Mouse (Mus musculus) liver, embryonic 13.5 days (tissue): ENCODE results near the gene Mgat1. TPM values are rescaled to one million over a fixed set of nuclear protein-coding genes. Genes with fewer than 3 reads are reported as not detected.
A peak's percentile ranks its signal among the peaks of the same experiment; 100 is the strongest.

Experiments
- ATAC-seq: fragments of 200-750 bp; cut with Nextera tagmentation; 2 replicates; pipeline ENCODE4 v1.8.0; 2017; ENCODE audit warnings: low read depth, mild to moderate bottlenecking, moderate number of reproducible peaks, moderate library complexity
- DNase-seq: peaks from one replicate; pipeline ENCODE4 v3.0.0; 2022
- H3K27ac ChIP-seq: fragments of 300-500 bp; sonication (generic); 2 replicates; pipeline ENCODE4 v1.5.1; 2015; ENCODE audit warnings: moderate library complexity, mild to moderate bottlenecking, inconsistent platforms
- H3K27me3 ChIP-seq: fragments of 300-500 bp; sonication (generic); 2 replicates; pipeline ENCODE4 v1.6.1; 2015; ENCODE audit warnings: mild to moderate bottlenecking, inconsistent platforms
- H3K36me3 ChIP-seq: fragments of 300-500 bp; sonication (generic); 2 replicates; pipeline ENCODE4 v1.6.1; 2015; ENCODE audit warnings: mild to moderate bottlenecking, inconsistent platforms
- H3K4me1 ChIP-seq: fragments of 300-500 bp; sonication (generic); replicated peaks from 2 replicates; pipeline ENCODE4 v1.6.1; 2015; ENCODE audit warnings: inconsistent platforms
- H3K4me2 ChIP-seq: fragments of 300-500 bp; sonication (generic); 2 replicates; pipeline ENCODE4 v1.6.1; 2015; ENCODE audit warnings: inconsistent platforms, mild to moderate bottlenecking, moderate library complexity
- H3K4me3 ChIP-seq: fragments of 300-500 bp; sonication (generic); replicated peaks from 2 replicates; pipeline ENCODE4 v1.5.1; 2015; ENCODE audit warnings: mild to moderate bottlenecking, inconsistent platforms
- H3K9ac ChIP-seq: fragments of 300-500 bp; sonication (generic); 2 replicates; pipeline ENCODE4 v1.6.1; 2015; ENCODE audit warnings: mild to moderate bottlenecking, inconsistent platforms
- H3K9me3 ChIP-seq: fragments of 300-500 bp; sonication (generic); replicated peaks from 2 replicates; pipeline ENCODE4 v1.6.1; 2016; ENCODE audit warnings: inconsistent platforms
- WGBS: fragments of 180-500 bp; shearing (Covaris S2); methylation state at CpG from one replicate; pipeline ENCODE4 v1.1.7; 2015; ENCODE audit not compliant: insufficient replicate concordance; 5-methylcytosine and 5-hydroxymethylcytosine counted together
- polyA plus RNA-seq: library from polyadenylated mRNA; unstranded; fragments of >200 nt; fragmentation: Nextera tagmentation; extraction: Ambion mirVana; gene quantifications from 2 replicates; pipeline ENCODE4 v1.2.1, GENCODE M21; 2015

Gene Mgat1
- polyA plus RNA-seq, 1 experiment from 2014 or later = 32.6 TPM

DNA sequence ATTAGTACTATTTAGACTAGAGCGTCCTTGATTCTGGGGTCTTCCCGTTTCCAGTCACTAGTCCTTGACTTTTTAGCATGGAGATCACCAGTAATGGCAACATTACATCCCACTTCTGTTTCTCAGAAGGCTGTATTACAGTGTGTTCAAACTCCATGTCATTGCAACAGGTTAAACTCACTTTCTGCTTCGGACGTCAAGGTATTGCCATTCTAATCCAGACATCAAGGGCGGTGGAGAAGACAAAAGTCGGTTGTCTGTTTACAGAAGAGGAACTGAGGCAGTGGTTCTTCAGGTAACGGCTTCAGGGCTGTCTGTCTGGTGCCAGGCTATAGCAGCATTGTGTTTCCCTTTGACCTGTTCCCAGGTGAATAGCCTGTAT is 7.4 kb downstream of the Mgat1 start:
- ATAC-seq (no peak), DNase-seq (no peak)
- no peaks in the 10 kb centered on the region for H3K9me3 ChIP-seq
- peaks cover 42% of the 10 kb centered on the region for H3K36me3 ChIP-seq
- peak overlapping the region; percentile 92 for H3K27ac ChIP-seq
- H3K9ac ChIP-seq = peak overlapping the region; percentile 93
- WGBS = 26% methylated on average over 7 of the region's 7 CpGs
- no peaks in the 10 kb centered on the region for H3K27me3 ChIP-seq
- peak overlapping the region; percentile 91 for H3K4me2 ChIP-seq
- peaks cover 81% of the 10 kb centered on the region for H3K4me1 ChIP-seq
- H3K4me3 ChIP-seq = peak overlapping the region; percentile 84

DNA sequence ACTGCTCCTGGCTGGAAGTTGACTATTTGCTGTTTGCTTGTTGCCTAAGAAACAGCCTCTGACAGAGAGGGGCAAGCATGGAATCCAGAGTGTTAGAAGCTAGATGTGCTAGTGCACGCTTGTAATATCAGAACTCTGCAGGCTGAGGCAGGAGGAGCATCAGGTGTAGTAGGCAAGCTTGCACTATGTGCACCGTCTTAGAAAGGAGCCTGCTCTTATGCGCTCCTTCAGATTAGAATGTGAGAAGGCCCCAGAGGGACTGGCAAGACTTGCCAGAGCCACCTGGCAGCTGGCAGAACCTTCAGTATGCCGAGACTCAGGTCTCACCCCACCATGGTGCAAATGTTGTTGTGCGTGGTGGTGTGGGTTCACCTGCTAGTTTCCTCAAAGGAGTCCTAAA is 8.1 kb downstream of the Mgat1 start:
- Histone ChIP-seq H3K4me3 (peak overlapping the region; percentile 84), H3K9ac (peak overlapping the region; percentile 93)

DNA sequence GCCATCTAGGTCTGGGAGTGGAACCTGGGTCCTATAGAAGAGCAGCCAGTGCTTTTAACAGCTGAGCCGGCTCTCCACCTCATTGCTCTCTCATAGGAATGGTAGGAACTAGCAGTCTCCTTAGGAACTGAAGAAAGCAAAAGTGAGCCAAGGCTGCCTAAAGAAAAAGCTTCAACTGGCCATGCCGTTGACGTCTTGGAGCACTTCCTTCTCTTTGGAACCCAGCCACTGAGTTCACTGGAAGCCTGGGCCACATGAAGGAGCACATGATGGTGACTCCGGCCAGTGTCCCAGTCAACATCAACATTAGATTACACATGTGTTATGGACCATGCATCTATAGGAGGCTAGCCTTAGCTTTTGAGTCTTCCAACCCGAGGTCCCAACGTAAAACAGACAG is 9.0 kb downstream of the Mgat1 start:
- H3K27me3 ChIP-seq = no peaks in the 10 kb centered on the region
- H3K4me3 ChIP-seq = no peak overlapping the region
- H3K36me3 ChIP-seq = peaks cover 53% of the 10 kb centered on the region
- peak overlapping the region; percentile 91 for H3K4me2 ChIP-seq
- ATAC-seq = no peak
- H3K9me3 ChIP-seq = no peaks in the 10 kb centered on the region
- no peak overlapping the region for H3K27ac ChIP-seq
- peaks cover 70% of the 10 kb centered on the region for H3K4me1 ChIP-seq
- 88% methylated on average over 6 of the region's 6 CpGs for WGBS
- no peak overlapping the region for H3K9ac ChIP-seq
- DNase-seq = no peak

More for the DNA sequence above, 8.1 kb downstream of the Mgat1 start:
- peak overlapping the region; percentile 92 for H3K27ac ChIP-seq
- H3K9me3 ChIP-seq = no peaks in the 10 kb centered on the region
- DNase-seq (no peak), ATAC-seq (no peak)
- 51% methylated on average over 5 of the region's 5 CpGs for WGBS
- no peaks in the 10 kb centered on the region for H3K27me3 ChIP-seq
- H3K36me3 ChIP-seq = peaks cover 49% of the 10 kb centered on the region
- H3K4me2 ChIP-seq = peak overlapping the region; percentile 91
- peaks cover 80% of the 10 kb centered on the region for H3K4me1 ChIP-seq

DNA sequence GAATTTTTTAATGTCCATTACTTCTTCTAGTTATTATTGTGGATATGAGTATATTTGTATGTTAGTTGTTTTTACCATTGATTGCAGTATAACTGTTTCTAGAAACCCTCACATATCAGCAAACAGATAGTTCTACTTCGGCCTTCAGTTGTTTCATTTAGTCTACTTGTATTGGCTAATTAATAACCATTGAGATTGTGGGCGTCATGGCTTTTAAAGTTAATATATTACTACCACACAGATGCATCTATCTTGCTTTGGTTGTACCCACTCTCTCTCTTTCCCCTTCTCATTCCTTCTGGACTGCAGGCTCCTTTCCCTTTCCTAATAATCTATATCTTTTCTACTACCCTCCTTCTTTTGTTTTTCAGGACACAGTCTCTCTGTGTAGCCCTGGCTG is 15.3 kb downstream of the Mgat1 start:
- Histone ChIP-seq H3K4me2 (no peak overlapping the region), H3K4me3 (no peak overlapping the region), H3K4me1 (peaks cover 25% of the 10 kb centered on the region), H3K9me3 (no peaks in the 10 kb centered on the region), H3K27ac (no peak overlapping the region), H3K27me3 (no peaks in the 10 kb centered on the region), H3K9ac (no peak overlapping the region), H3K36me3 (peaks cover 85% of the 10 kb centered on the region)
- WGBS = 61% methylated on average over 2 of the region's 2 CpGs
- no peak for DNase-seq
- no peak for ATAC-seq

GRCm38 (mm10) chr11:49259829-49260228 is 15.8 kb downstream of the Mgat1 start:
- H3K4me1 ChIP-seq = peaks cover 24% of the 10 kb centered on the region
- ATAC-seq (no peak), DNase-seq (no peak)
- no peaks in the 10 kb centered on the region for H3K27me3 ChIP-seq
- no peak overlapping the region for H3K4me2 ChIP-seq
- 57% methylated on average over 1 of the region's 1 CpGs for WGBS
- H3K9me3 ChIP-seq = no peaks in the 10 kb centered on the region
- peaks cover 84% of the 10 kb centered on the region for H3K36me3 ChIP-seq
- H3K27ac ChIP-seq = no peak overlapping the region
- H3K9ac ChIP-seq = no peak overlapping the region
- no peak overlapping the region for H3K4me3 ChIP-seq

DNA sequence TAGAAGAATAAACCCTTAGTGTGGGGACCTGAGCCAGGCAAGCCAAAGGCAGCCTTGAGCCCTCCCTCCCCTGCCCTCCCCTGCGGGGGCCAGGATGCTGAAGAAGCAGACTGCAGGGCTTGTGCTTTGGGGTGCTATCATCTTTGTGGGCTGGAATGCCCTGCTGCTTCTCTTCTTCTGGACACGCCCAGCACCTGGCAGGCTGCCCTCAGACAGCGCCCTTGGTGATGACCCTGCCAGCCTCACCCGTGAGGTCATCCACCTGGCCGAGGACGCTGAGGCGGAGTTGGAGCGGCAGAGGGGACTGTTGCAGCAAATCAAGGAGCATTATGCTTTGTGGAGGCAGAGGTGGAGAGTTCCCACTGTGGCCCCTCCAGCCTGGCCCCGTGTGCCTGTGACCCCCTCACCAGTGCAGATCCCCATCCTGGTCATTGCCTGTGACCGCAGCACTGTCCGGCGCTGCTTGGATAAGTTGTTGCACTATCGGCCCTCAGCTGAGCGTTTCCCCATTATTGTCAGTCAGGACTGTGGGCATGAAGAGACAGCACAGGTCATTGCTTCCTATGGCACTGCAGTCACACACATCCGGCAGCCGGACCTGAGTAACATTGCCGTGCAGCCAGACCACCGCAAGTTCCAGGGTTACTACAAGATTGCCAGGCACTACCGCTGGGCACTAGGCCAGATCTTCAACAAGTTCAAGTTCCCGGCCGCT is 16.8 kb downstream of the Mgat1 start:
- no peaks in the 10 kb centered on the region for H3K27me3 ChIP-seq
- no peak overlapping the region for H3K27ac ChIP-seq
- H3K4me3 ChIP-seq = no peak overlapping the region
- DNase-seq (no peak), ATAC-seq (0 out of 2 replicates have a peak, but pooled peaks have one; percentile 14)
- peaks cover 22% of the 10 kb centered on the region for H3K4me1 ChIP-seq
- H3K9me3 ChIP-seq = no peaks in the 10 kb centered on the region
- peaks cover 79% of the 10 kb centered on the region for H3K36me3 ChIP-seq
- H3K9ac ChIP-seq = no peak overlapping the region
- no peak overlapping the region for H3K4me2 ChIP-seq
- WGBS = 88% methylated on average over 21 of the region's 21 CpGs

DNA sequence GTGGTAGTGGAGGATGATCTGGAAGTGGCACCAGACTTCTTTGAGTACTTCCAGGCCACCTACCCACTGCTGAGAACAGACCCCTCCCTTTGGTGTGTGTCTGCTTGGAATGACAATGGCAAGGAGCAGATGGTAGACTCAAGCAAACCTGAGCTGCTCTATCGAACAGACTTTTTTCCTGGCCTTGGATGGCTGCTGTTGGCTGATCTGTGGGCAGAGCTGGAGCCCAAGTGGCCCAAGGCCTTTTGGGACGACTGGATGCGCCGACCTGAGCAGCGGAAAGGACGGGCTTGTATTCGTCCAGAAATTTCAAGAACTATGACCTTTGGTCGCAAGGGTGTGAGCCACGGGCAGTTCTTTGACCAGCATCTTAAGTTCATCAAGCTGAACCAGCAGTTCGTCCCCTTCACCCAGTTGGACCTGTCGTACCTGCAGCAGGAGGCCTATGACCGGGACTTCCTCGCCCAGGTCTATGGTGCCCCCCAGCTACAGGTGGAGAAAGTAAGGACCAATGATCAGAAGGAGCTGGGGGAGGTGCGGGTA is 17.4 kb downstream of the Mgat1 start:
- peaks cover 28% of the 10 kb centered on the region for H3K4me1 ChIP-seq
- no peaks in the 10 kb centered on the region for H3K9me3 ChIP-seq
- DNase-seq (no peak), ATAC-seq (no peak)
- H3K27ac ChIP-seq = no peak overlapping the region
- H3K9ac ChIP-seq = no peak overlapping the region
- peaks cover 73% of the 10 kb centered on the region for H3K36me3 ChIP-seq
- H3K4me3 ChIP-seq = no peak overlapping the region
- H3K4me2 ChIP-seq = no peak overlapping the region
- H3K27me3 ChIP-seq = no peaks in the 10 kb centered on the region
- 91% methylated on average over 14 of the region's 14 CpGs for WGBS

- 78% methylated on average over 5 of the region's 5 CpGs for WGBS
- H3K9me3 ChIP-seq = no peaks in the 10 kb centered on the region
- H3K4me3 ChIP-seq = no peak overlapping the region
- DNase-seq = no peak
- no peak for ATAC-seq
- H3K27me3 ChIP-seq = no peaks in the 10 kb centered on the region
- peaks cover 65% of the 10 kb centered on the region for H3K36me3 ChIP-seq
- no peak overlapping the region for H3K9ac ChIP-seq
- no peak overlapping the region for H3K27ac ChIP-seq
- H3K4me2 ChIP-seq = no peak overlapping the region
- H3K4me1 ChIP-seq = peaks cover 22% of the 10 kb centered on the region
These were observed 18.3 kb downstream of the Mgat1 start for GRCm38 (mm10) chr11:49262286-49262685.

GRCm38 (mm10) chr11:49263149-49263548 is 19.2 kb downstream of the Mgat1 start:
- peaks cover 63% of the 10 kb centered on the region for H3K36me3 ChIP-seq
- no peak overlapping the region for H3K4me2 ChIP-seq
- H3K4me3 ChIP-seq = no peak overlapping the region
- ATAC-seq = no peak
- no peaks in the 10 kb centered on the region for H3K27me3 ChIP-seq
- no peak overlapping the region for H3K9ac ChIP-seq
- WGBS = 90% methylated on average over 6 of the region's 6 CpGs
- H3K27ac ChIP-seq = no peak overlapping the region
- DNase-seq = no peak
- peaks cover 22% of the 10 kb centered on the region for H3K4me1 ChIP-seq
- H3K9me3 ChIP-seq = no peaks in the 10 kb centered on the region

GRCm38 (mm10) chr11:49264081-49264480 is 20.1 kb downstream of the Mgat1 start:
- H3K36me3 ChIP-seq = peaks cover 59% of the 10 kb centered on the region
- DNase-seq (no peak), ATAC-seq (no peak)
- H3K4me2 ChIP-seq = no peak overlapping the region
- no peaks in the 10 kb centered on the region for H3K27me3 ChIP-seq
- H3K4me3 ChIP-seq = no peak overlapping the region
- H3K9ac ChIP-seq = no peak overlapping the region
- 87% methylated on average over 7 of the region's 7 CpGs for WGBS
- H3K27ac ChIP-seq = no peak overlapping the region
- H3K9me3 ChIP-seq = no peaks in the 10 kb centered on the region
- peaks cover 22% of the 10 kb centered on the region for H3K4me1 ChIP-seq

DNA sequence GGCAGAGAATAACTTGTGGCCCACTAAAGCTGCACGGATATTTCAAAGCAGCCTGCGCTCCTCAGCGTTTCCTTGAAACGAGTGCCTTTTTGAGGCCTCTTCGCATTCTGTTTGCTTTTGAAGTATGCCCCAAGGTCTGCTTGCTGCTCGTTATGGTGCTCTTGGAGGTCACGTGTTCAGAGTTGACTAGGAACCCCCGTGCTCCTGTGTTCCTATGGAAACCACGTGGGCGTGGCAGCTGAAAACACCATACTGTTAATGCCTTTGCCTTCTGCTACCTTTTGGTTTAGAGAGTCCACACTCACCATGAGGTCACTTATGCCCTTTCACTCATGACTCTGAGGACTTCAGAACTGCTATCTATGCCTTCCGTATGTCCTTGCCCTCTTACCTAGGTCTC is 20.6 kb downstream of the Mgat1 start:
- H3K27ac ChIP-seq = no peak overlapping the region
- no peak overlapping the region for H3K9ac ChIP-seq
- ATAC-seq = no peak
- H3K27me3 ChIP-seq = no peaks in the 10 kb centered on the region
- WGBS = 70% methylated on average over 11 of the region's 11 CpGs
- DNase-seq = no peak
- peaks cover 55% of the 10 kb centered on the region for H3K36me3 ChIP-seq
- H3K4me1 ChIP-seq = peaks cover 22% of the 10 kb centered on the region
- H3K4me2 ChIP-seq = no peak overlapping the region
- H3K4me3 ChIP-seq = no peak overlapping the region
- H3K9me3 ChIP-seq = no peaks in the 10 kb centered on the region

DNA sequence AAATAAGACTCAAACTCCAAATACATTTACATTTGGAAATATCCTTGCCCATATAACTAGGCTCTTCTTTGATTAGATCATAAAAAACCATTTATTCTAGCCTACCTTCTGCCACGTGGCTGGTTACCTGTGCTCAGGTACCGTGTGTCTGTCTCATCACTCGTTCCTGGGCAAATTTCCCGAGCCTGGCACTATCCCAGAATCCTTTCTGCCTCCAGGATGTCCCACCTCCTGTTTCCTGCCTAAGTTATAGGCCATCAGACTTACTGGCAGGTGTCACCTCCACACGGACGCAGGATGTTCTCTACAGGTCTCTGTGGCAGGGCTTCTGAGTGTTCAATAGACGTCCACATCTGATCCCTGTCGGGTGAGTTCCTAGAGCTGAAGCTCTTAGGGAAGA is 21.1 kb downstream of the Mgat1 start:
- ATAC-seq (no peak), DNase-seq (no peak)
- Histone ChIP-seq H3K27ac (no peak overlapping the region), H3K4me3 (no peak overlapping the region), H3K27me3 (no peaks in the 10 kb centered on the region), H3K4me1 (peaks cover 19% of the 10 kb centered on the region), H3K4me2 (no peak overlapping the region), H3K36me3 (peaks cover 50% of the 10 kb centered on the region), H3K9me3 (no peaks in the 10 kb centered on the region), H3K9ac (no peak overlapping the region)
- 75% methylated on average over 8 of the region's 8 CpGs for WGBS
